Mouse (Mus musculus) T-cell, adult 66 days (primary cell): ENCODE results near the gene Flt3. TPM values are rescaled to one million over a fixed set of nuclear protein-coding genes. Genes with fewer than 3 reads are reported as not detected.

ENCODE experiments used
- total RNA-seq, 2 experiments: library from RNA; stranded (reverse); gene quantifications; 3 replicates in 1 of 2; 4 replicates in 1 of 2; pipeline ENCODE4 v1.2.4; 2023

Gene Flt3
- 1 to 10 TPM; 1.0 to 1.4 TPM for total RNA-seq

GRCm38 (mm10) chr5:147399843-147400504, at the start of gene Flt3:
Gene Flt3, minus strand, starts transcription at chr5:147400489.

GRCm38 (mm10) chr5:147429535-147430305, 29.4 kb upstream of the Flt3 start, which contains the start of gene Pan3:
Gene Pan3, plus strand, starts transcription at chr5:147430161.

GRCm38 (mm10) chr5:147322183-147322582, 78.1 kb downstream of the Flt3 start, which contains the start of gene Urad:
Gene Urad, minus strand, starts transcription at chr5:147322440.

GRCm38 (mm10) chr5:147306638-147307397, 93.5 kb downstream of the Flt3 start, which contains the start of gene Cdx2:
Gene Cdx2, minus strand, starts transcription at chr5:147307270.

Other genes with a start within 250 kb of the Flt3 start
- gene Gsx1, start 211.8 kb downstream of the Flt3 start, total RNA-seq = not detected
- not detected for gene Pdx1, start 130.5 kb downstream of the Flt3 start, total RNA-seq
- not detected for gene Cdx2, start 93.2 kb downstream of the Flt3 start, total RNA-seq
- gene Urad, start 78.0 kb downstream of the Flt3 start, total RNA-seq = not detected
- gene Pan3, start 29.7 kb upstream of the Flt3 start, total RNA-seq = 100 to 1,000 TPM; 363 to 386 TPM